Mouse (Mus musculus) brain, embryonic 14.5 days (tissue): ENCODE measurements around the gene Cs.

Experiments
- CTCF ChIP-seq: fragments of 200-500 bp; IDR thresholded peaks from 2 replicates; pipeline ENCODE4 v1.5.1; 2012; ENCODE audit warnings: inconsistent platforms, mild to moderate bottlenecking, moderate library complexity, borderline replicate concordance; ENCODE audit not compliant: insufficient read depth, insufficient read length; ENCODE audit errors: extremely low read depth
- POLR2A ChIP-seq: fragments of 200-500 bp; IDR thresholded peaks from 2 replicates; pipeline ENCODE4 v1.6.1; 2012; ENCODE audit warnings: mild to moderate bottlenecking, inconsistent platforms, borderline replicate concordance; ENCODE audit not compliant: poor library complexity, insufficient read depth, insufficient read length, severe bottlenecking; ENCODE audit errors: extremely low read depth

- TF ChIP-seq CTCF (no peak), POLR2A (no peak)
These were observed 52.0 kb downstream of the Cs start for GRCm38 (mm10) chr10:128389570-128389969.
